Mouse (Mus musculus): ENCODE data around the gene Tsx. TPM values are rescaled to one million over a fixed set of nuclear protein-coding genes. Genes with fewer than 3 reads are reported as not detected.
A peak's percentile ranks its signal among the peaks of the same experiment; 100 is the strongest.

Gene Tsx
- total and polyA plus RNA-seq, 2 experiments from 2014 or later, result 0.43 TPM; not detected in 1

- no peak overlapping the region for H3K27ac ChIP-seq
- no peak overlapping the region for H3K4me3 ChIP-seq (ENCODE audit: low read length)
- ATAC-seq, result no peak
- peak; percentile 39 for TF ChIP-seq CTCF (IDR thresholded peaks at IDR 0.05; ENCODE audit: low read depth)
- 69% methylated on average over 5 of the region's 5 CpGs for WGBS
- H3K4me2 ChIP-seq (ENCODE audit: low read depth, low read length), result no peak overlapping the region
- no peaks in the 10 kb centered on the region for H3K4me1 ChIP-seq (ENCODE audit: insufficient read depth, low read length)
- H3K9me3 ChIP-seq (ENCODE audit: low read length), result no peaks in the 10 kb centered on the region
- no peaks in the 10 kb centered on the region for H3K36me3 ChIP-seq (ENCODE audit: insufficient read depth, low read length)
- H3K9ac ChIP-seq (replicated peaks; ENCODE audit: low read length), result no peak overlapping the region
- H3K27me3 ChIP-seq (ENCODE audit: insufficient read depth, low read length), result no peaks in the 10 kb centered on the region
- peak; percentile 12 for DNase-seq (ENCODE audit: low spot score)
These were observed 45.8 kb downstream of the Tsx start for GRCm38 (mm10) chrX:103460056-103460455.

DNA sequence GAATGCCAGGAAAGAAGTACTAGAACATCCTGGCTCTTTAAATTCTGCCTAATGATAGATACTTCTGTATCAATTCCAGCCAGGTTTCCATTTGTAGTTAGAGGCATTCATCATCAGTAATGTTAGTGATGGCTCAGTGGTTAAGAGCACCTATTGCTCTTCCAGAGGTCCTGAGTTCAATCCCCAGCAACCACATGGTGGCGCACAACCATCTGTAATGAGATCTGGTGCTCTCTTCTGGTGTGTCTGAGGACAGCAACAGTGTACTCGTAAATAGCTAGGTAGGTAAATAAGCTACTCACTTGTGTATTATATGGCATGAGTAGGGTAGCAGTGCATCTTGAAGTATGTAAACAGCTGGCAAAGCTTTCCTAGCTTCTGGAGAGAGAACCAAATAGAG lies 54.7 kb downstream of the Tsx start:
- no peak overlapping the region for H3K4me3 ChIP-seq (ENCODE audit: low read length)
- H3K36me3 ChIP-seq (ENCODE audit: insufficient read depth, low read length), result no peaks in the 10 kb centered on the region
- no peak overlapping the region for H3K9ac ChIP-seq (replicated peaks; ENCODE audit: low read length)
- peak; percentile 17; the same call in 1 of the 2 replicates for TF ChIP-seq CTCF (IDR thresholded peaks at IDR 0.05; ENCODE audit: low read depth)
- H3K27me3 ChIP-seq (ENCODE audit: insufficient read depth, low read length), result no peaks in the 10 kb centered on the region
- no peaks in the 10 kb centered on the region for H3K4me1 ChIP-seq (ENCODE audit: insufficient read depth, low read length)
- WGBS, result 84% methylated on average over 2 of the region's 2 CpGs
- H3K9me3 ChIP-seq (ENCODE audit: low read length), result no peaks in the 10 kb centered on the region
- no peak for ATAC-seq
- no peak overlapping the region for H3K4me2 ChIP-seq (ENCODE audit: low read depth, low read length)
- no peak for DNase-seq (ENCODE audit: low spot score)
- no peak overlapping the region for H3K27ac ChIP-seq

GRCm38 (mm10) chrX:103472346-103472745 lies 58.1 kb downstream of the Tsx start:
- no peak for DNase-seq (ENCODE audit: low spot score)
- H3K9me3 ChIP-seq (ENCODE audit: low read length), result no peaks in the 10 kb centered on the region
- H3K4me3 ChIP-seq (ENCODE audit: low read length), result no peak overlapping the region
- no peaks in the 10 kb centered on the region for H3K27me3 ChIP-seq (ENCODE audit: insufficient read depth, low read length)
- no peak for TF ChIP-seq CTCF (IDR thresholded peaks at IDR 0.05; ENCODE audit: low read depth)
- no peak overlapping the region for H3K27ac ChIP-seq
- H3K4me1 ChIP-seq (ENCODE audit: insufficient read depth, low read length), result no peaks in the 10 kb centered on the region
- H3K4me2 ChIP-seq (ENCODE audit: low read depth, low read length), result no peak overlapping the region
- no peak overlapping the region for H3K9ac ChIP-seq (replicated peaks; ENCODE audit: low read length)
- H3K36me3 ChIP-seq (ENCODE audit: insufficient read depth, low read length), result no peaks in the 10 kb centered on the region
- no peak for ATAC-seq
- 83% methylated on average over 3 of the region's 3 CpGs for WGBS

Other genes starting within 250 kb of the Tsx start
- gene Nap1l2, start 227.8 kb upstream of the Tsx start, total RNA-seq (2014; rRNA removed), result 41.3 and 43.1 TPM in 2 replicates
- 89.4 and 92.8 TPM in 2 replicates for gene Nap1l2, start 227.8 kb upstream of the Tsx start, polyA plus RNA-seq (2015; fragmentation: Nextera tagmentation; extraction: Ambion mirVana)
- not detected in 2 replicates for gene Cdx4, start 93.1 kb upstream of the Tsx start, total RNA-seq (2014; rRNA removed)
- not detected in 2 replicates for gene Cdx4, start 93.1 kb upstream of the Tsx start, polyA plus RNA-seq (2015; fragmentation: Nextera tagmentation; extraction: Ambion mirVana)
- 8.1 and 8.7 TPM in 2 replicates for gene Chic1, start 58.0 kb upstream of the Tsx start, total RNA-seq (2014; rRNA removed)
- gene Chic1, start 58.0 kb upstream of the Tsx start, polyA plus RNA-seq (2015; fragmentation: Nextera tagmentation; extraction: Ambion mirVana), result 4.5 and 4.9 TPM in 2 replicates
- gene Gm26992, start 7.5 kb downstream of the Tsx start, total RNA-seq (2014; rRNA removed), result not detected in 2 replicates
- gene Gm26992, start 7.5 kb downstream of the Tsx start, polyA plus RNA-seq (2015; fragmentation: Nextera tagmentation; extraction: Ambion mirVana), result not detected in 2 replicates
- gene Zcchc13, start 216.1 kb downstream of the Tsx start, total RNA-seq (2014; rRNA removed), result not detected in 2 replicates
- not detected in 2 replicates for gene Zcchc13, start 216.1 kb downstream of the Tsx start, polyA plus RNA-seq (2015; fragmentation: Nextera tagmentation; extraction: Ambion mirVana)

Data from hindbrain, postnatal 0 days (tissue).